Mouse (Mus musculus) hindbrain, embryonic 13.5 days (tissue): ENCODE results near the gene Spdye4c. TPM values are rescaled to one million over a fixed set of nuclear protein-coding genes. Genes with fewer than 3 reads are reported as not detected.

Source experiments
- ATAC-seq: fragments of 200-750 bp; cut with Nextera tagmentation; 2 replicates; pipeline ENCODE4 v1.8.0; 2017; ENCODE audit warnings: moderate TSS enrichment; ENCODE audit not compliant: low FRiP score
- H3K27ac ChIP-seq: fragments of 300-500 bp; sonication (generic); 2 replicates; pipeline ENCODE4 v1.5.1; 2015; ENCODE audit warnings: inconsistent platforms, mild to moderate bottlenecking, moderate library complexity
- H3K27me3 ChIP-seq: fragments of 300-500 bp; sonication (generic); 2 replicates; pipeline ENCODE4 v1.6.1; 2015; ENCODE audit warnings: mild to moderate bottlenecking, inconsistent platforms
- H3K36me3 ChIP-seq: fragments of 300-500 bp; sonication (generic); 2 replicates; pipeline ENCODE4 v1.6.1; 2015; ENCODE audit warnings: mild to moderate bottlenecking, inconsistent platforms
- H3K4me1 ChIP-seq: fragments of 300-500 bp; sonication (generic); replicated peaks from 2 replicates; pipeline ENCODE4 v1.6.1; 2015; ENCODE audit warnings: inconsistent platforms
- H3K4me2 ChIP-seq: fragments of 300-500 bp; sonication (generic); 2 replicates; pipeline ENCODE4 v1.6.1; 2015; ENCODE audit warnings: inconsistent platforms, mild to moderate bottlenecking, moderate library complexity
- H3K4me3 ChIP-seq: fragments of 300-500 bp; sonication (generic); 2 replicates; pipeline ENCODE4 v1.5.1; 2015; ENCODE audit warnings: mild to moderate bottlenecking, inconsistent platforms
- H3K9ac ChIP-seq: fragments of 300-500 bp; sonication (generic); 2 replicates; pipeline ENCODE4 v1.6.1; 2015; ENCODE audit warnings: mild to moderate bottlenecking, inconsistent platforms
- H3K9me3 ChIP-seq: fragments of 300-500 bp; sonication (generic); 2 replicates; pipeline ENCODE4 v1.6.1; 2016; ENCODE audit warnings: inconsistent platforms
- WGBS: fragments of 180-500 bp; shearing (Covaris S2); methylation state at CpG from one replicate; pipeline ENCODE4 v1.1.7; 2015; 5-methylcytosine and 5-hydroxymethylcytosine counted together
- polyA plus RNA-seq: library from polyadenylated mRNA; unstranded; fragments of >200 nt; fragmentation: Nextera tagmentation; extraction: Ambion mirVana; gene quantifications from 2 replicates; pipeline ENCODE4 v1.2.1, GENCODE M21; 2015

The Spdye4c gene
- not detected in 2 replicates for polyA plus RNA-seq

DNA sequence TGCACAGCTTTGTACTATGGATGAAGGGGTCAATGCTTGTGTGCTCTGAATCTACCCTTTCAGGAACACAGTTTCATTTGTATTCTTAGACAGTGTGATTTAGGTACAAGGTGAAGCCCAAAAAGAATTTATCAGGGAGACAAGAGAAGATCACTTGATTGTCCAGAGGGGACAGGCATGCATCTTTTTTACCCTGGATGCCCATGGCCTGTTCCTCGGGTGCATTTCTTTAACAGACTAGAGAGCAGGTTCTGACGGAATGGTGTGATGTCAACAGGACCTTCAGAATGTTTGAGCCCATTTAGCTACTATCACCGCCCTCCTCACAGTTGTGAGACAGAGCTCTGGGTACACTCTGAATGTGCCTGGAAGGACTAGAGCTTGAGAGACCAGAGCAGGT lies at the start of gene Spdye4c:
TSS of gene Spdye4c (plus strand) at position 301 of the 400 bp plus-strand sequence.
- ATAC-seq: no peak
- H3K4me3 ChIP-seq: no peak within 1 kb of the TSS
- H3K27me3 ChIP-seq: no peaks in the 10 kb centered on the region
- H3K4me1 ChIP-seq: no peaks in the 10 kb centered on the region
- H3K9me3 ChIP-seq: no peaks in the 10 kb centered on the region
- 95% methylated on average over 3 of the region's 3 CpGs for WGBS
- no peaks in the 10 kb centered on the region for H3K36me3 ChIP-seq
- no peak within 1 kb of the TSS for H3K4me2 ChIP-seq
- H3K27ac ChIP-seq: no peak within 1 kb of the TSS
- H3K9ac ChIP-seq: no peak within 1 kb of the TSS

DNA sequence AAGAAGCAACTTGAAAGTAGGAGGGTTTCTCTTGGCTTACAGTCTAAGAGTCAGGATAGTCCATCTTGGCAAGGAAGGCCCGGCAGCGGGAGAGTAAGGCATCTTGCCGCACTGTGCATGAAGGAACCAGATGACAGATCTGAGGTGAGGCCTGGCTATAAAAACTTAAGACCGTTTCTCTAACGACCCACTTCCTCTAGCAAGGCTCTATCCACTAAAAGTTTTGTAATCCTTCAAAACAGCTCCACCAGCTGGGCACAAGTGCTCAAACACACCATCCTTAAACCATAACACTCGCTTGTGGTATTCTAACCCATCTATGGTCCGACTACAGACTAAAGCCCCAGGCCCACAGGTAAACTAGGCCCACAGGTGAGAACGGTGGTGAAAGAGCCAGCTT lies 47.5 kb upstream of the Spdye4c start:
- WGBS: 91% methylated on average over 8 of the region's 8 CpGs
- H3K4me3 ChIP-seq: no peak overlapping the region
- no peak overlapping the region for H3K9ac ChIP-seq
- H3K36me3 ChIP-seq: no peaks in the 10 kb centered on the region
- no peak overlapping the region for H3K27ac ChIP-seq
- no peak overlapping the region for H3K4me2 ChIP-seq
- H3K9me3 ChIP-seq: no peaks in the 10 kb centered on the region
- ATAC-seq: no peak
- no peaks in the 10 kb centered on the region for H3K4me1 ChIP-seq
- H3K27me3 ChIP-seq: no peaks in the 10 kb centered on the region

DNA sequence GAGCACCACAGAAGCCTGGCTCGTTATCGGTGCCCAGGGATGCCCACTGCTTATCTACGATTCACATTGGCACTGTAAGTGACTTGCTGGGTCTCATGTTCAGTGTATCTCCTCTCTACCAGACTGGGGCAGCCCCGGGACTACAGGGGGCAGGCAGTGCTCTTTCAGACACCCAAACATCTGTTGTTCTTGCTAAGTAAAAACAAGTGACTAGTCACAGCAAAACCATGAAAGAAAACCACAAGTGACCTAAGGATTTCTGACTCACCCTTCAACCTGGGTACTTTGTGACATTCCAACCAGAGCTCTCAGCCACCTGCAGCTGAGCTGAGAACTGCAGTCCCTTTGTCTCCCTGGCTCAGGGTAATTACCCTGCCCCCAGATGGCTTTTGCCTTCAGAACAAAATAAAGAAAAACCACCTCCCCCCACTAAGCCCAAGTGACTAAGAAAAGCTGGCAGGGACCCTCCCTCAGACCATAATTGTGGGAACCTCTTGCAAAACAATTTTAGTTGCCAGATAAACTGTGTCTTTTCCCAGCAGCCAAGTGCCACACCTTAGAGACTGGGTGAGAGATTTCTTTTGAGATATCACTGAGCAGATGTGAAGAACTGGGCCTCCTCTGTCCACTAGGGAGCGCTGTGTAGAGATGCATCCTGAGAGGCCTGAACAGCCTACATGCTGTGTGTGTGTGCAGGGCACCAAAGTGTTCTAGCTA lies 46.4 kb upstream of the Spdye4c start:
- 58% methylated on average over 5 of the region's 5 CpGs for WGBS
- no peak overlapping the region for H3K4me2 ChIP-seq

DNA sequence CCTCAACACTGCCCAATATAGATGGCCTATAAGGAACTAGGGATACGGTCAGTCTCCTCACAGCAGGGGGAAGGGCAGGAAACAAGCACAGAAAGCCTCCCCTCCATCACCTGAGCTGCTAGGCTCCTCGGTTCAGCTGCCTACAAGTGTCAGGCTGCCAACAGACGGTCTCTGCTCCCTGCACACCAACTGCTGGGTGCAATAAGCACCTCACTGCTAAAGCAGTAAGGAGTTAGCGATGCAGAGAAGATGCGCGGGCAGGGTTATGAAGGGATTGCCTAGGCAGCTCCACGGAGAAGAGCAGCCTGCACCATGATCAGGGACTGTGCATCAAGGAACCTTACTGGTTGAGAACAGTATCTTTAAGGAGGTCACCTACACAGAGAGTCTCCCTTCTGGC lies 45.6 kb upstream of the Spdye4c start:
- H3K4me3 ChIP-seq: no peak overlapping the region
- H3K9ac ChIP-seq: no peak overlapping the region
- no peak for ATAC-seq
- 69% methylated on average over 7 of the region's 7 CpGs for WGBS
- no peaks in the 10 kb centered on the region for H3K9me3 ChIP-seq
- H3K27ac ChIP-seq: no peak overlapping the region
- peaks cover 10% of the 10 kb centered on the region for H3K4me1 ChIP-seq
- no peak overlapping the region for H3K4me2 ChIP-seq
- no peaks in the 10 kb centered on the region for H3K36me3 ChIP-seq
- no peaks in the 10 kb centered on the region for H3K27me3 ChIP-seq

More for the DNA sequence above, 46.4 kb upstream of the Spdye4c start:
- Histone ChIP-seq H3K36me3 (no peaks in the 10 kb centered on the region), H3K4me1 (peaks cover 3% of the 10 kb centered on the region), H3K9ac (no peak overlapping the region), H3K27me3 (no peaks in the 10 kb centered on the region), H3K9me3 (no peaks in the 10 kb centered on the region), H3K4me3 (no peak overlapping the region), H3K27ac (no peak overlapping the region)
- ATAC-seq: no peak

DNA sequence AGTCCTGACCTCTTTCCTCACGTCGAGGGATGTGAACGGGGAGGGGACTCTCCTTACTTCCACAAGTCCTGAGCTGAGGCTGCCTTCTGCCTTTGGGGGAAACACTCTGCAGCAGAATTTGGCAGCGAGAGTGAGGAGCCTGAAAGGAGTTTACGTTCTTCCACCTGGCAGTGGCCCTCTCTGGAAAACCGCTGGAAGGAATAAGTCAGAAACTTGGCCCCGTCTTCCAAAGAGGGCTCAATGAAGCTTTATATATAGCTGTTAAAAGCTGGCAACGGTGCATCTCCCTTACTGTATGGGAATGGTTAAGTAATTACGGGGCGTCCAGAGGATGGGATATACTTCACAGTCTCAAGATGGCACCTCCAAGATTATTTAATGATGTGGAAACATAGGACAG lies 43.9 kb upstream of the Spdye4c start:
- H3K4me2 ChIP-seq: no peak overlapping the region
- WGBS: 86% methylated on average over 10 of the region's 10 CpGs
- peaks cover 20% of the 10 kb centered on the region for H3K4me1 ChIP-seq
- no peak overlapping the region for H3K9ac ChIP-seq
- H3K27ac ChIP-seq: no peak overlapping the region
- no peaks in the 10 kb centered on the region for H3K36me3 ChIP-seq
- no peaks in the 10 kb centered on the region for H3K27me3 ChIP-seq
- H3K4me3 ChIP-seq: no peak overlapping the region
- ATAC-seq: no peak
- H3K9me3 ChIP-seq: no peaks in the 10 kb centered on the region

DNA sequence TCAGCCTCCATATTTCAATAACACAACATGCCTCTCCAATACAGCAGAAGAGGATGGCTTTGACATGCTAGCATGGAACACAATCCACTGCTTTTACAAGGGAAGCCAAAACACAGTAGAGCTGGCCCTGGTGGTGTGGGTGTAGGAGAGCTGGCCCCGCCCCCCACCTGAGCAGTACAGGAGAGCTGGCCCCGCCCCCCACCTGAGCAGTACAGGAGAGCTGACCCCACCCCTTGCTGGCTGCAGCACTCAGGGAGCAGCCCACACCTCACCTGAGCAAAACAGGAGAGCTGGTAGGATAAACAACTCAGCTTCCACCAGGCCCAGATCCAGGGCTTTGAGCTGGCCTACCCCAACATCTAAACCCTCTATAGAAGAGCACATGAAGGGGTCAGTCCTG lies 42.7 kb upstream of the Spdye4c start:
- WGBS: 56% methylated on average over 2 of the region's 2 CpGs
- Histone ChIP-seq H3K4me2 (no peak overlapping the region), H3K27me3 (no peaks in the 10 kb centered on the region), H3K9me3 (no peaks in the 10 kb centered on the region), H3K4me1 (peaks cover 20% of the 10 kb centered on the region), H3K4me3 (no peak overlapping the region), H3K27ac (no peak overlapping the region), H3K36me3 (no peaks in the 10 kb centered on the region), H3K9ac (no peak overlapping the region)
- ATAC-seq: no peak

DNA sequence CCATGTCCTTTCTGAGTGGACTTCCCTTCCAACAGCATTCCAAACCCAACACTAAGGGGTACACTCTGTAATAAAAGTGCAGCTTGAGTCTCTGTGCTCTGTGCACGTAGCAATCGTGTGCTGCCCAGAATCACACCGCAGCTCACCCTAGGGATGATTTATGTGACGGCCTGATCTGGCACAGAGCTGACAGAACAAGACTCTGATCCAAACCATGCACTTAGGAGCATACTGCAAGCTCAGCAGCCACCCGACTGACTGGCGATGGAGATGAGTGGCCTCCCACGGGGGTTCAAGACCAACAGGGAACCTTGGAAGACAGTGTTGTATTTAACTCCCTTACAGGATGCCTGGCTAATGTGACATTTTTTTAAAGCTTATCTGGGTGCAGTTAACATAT lies 41.4 kb upstream of the Spdye4c start:
- Histone ChIP-seq H3K27me3 (no peaks in the 10 kb centered on the region), H3K9ac (no peak overlapping the region), H3K9me3 (no peaks in the 10 kb centered on the region), H3K36me3 (no peaks in the 10 kb centered on the region), H3K4me1 (peaks cover 20% of the 10 kb centered on the region), H3K27ac (no peak overlapping the region), H3K4me3 (no peak overlapping the region), H3K4me2 (no peak overlapping the region)
- ATAC-seq: no peak
- 43% methylated on average over 7 of the region's 7 CpGs for WGBS

DNA sequence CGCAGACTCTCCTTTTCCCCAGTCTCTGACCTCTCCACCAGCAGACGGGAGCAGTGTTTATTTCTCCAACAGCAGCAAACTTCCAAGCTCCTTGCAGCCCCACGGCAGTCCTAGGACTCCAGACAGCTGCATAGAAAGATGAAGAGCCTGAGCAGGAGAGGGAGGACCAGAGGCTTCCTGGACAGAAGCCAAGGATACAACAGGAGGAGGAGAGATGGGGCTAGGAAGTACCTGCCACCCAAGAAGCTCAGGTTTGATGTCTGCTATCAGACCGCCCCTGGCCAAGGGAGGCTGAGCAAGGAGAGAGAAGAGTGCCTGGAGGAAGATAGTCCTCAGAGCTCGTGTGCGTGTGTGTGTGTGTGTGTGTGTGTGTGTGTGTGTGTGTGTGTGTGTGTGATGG lies 41.0 kb upstream of the Spdye4c start:
- Histone ChIP-seq H3K4me1 (peaks cover 20% of the 10 kb centered on the region), H3K9ac (no peak overlapping the region), H3K36me3 (no peaks in the 10 kb centered on the region), H3K27ac (no peak overlapping the region), H3K27me3 (no peaks in the 10 kb centered on the region), H3K4me3 (no peak overlapping the region), H3K4me2 (no peak overlapping the region), H3K9me3 (no peaks in the 10 kb centered on the region)
- ATAC-seq: 0 out of 2 replicates have a peak, but pooled peaks have one; percentile 32
- 57% methylated on average over 6 of the region's 6 CpGs for WGBS

DNA sequence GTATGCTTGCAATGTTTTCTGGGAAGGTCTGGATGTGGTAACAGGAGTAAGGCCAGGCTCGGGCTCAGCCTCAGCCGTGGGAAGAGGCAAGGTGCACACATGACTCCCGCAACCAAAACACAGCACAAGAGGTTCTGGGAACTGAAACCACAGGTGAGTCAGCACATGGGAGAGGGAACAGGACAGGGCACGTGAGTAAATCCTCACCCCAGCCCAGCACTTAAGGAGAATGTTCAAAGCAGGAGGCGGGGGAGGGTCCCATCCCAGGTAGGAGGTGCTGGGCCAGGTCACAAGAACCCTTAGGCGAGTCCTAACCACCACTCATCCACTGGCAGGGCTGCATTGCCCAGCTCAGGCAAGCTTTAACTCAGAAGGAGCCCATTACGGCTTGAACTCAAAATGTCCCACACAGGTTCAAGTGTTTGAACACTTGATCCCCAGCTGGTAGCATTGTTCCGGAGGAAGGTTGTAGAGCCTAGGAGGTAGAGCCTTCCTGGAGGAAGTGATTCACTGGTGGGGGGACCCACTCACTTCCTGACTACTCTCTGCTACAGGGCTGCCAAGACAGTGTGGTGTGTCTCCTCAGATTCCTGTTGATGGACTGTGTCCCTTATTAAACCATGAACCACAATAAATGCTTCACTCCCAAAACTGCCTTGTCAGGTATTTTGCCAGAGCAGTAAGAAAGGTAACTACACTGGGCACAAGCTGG lies 38.8 kb upstream of the Spdye4c start:
- Histone ChIP-seq H3K27me3 (no peaks in the 10 kb centered on the region), H3K4me3 (no peak overlapping the region), H3K4me2 (no peak overlapping the region), H3K9ac (no peak overlapping the region), H3K9me3 (no peaks in the 10 kb centered on the region), H3K27ac (no peak overlapping the region), H3K4me1 (peaks cover 20% of the 10 kb centered on the region), H3K36me3 (no peaks in the 10 kb centered on the region)
- ATAC-seq: no peak
- 86% methylated on average over 8 of the region's 8 CpGs for WGBS

DNA sequence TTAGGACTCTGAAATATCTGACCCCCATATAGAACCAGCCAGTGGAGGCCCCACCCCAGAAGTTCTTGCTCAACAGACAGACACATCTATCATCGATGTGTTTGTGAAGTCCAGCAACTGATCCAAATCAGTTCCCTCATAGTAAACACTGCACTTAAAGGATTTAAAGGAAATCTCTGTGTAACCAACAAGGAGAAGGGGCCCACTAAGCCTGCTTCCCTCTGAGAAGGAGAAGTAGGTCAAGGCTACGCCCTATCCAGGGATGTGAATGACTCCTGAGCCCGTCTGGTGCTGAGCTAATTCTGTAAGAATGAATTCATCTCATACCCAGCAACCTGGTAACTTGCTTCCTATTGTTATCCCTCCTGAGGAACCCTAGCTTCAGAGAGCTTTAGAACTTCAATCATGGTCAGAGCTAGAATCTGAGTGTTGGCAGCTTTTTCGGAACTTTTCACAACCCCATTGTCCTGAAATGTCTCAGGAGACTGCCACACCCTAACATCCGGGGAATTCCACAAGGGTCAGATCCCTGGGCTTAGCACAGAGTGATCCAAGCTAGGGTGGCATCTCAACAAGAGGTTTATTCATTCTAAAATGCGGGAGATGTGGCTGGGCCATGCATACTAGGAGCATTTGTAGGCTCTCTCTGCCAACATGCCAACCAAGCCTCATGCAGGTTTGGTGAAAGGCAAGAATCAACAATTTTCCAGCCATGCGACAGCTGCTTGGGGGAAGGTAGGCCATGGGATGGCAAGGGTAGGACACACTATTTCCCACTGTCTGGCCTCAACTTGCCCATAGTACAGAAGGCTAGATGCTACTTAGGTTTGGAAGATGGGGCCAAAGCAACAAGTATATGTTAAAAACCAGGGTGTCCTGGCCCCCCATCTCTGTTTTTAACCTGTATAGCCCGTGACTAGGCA lies 38.0 kb upstream of the Spdye4c start:
- H3K27ac ChIP-seq: no peak overlapping the region
- H3K4me1 ChIP-seq: peaks cover 20% of the 10 kb centered on the region
- no peaks in the 10 kb centered on the region for H3K27me3 ChIP-seq
- no peaks in the 10 kb centered on the region for H3K36me3 ChIP-seq
- H3K4me2 ChIP-seq: no peak overlapping the region
- 91% methylated on average over 8 of the region's 8 CpGs for WGBS
- H3K9ac ChIP-seq: no peak overlapping the region
- no peak for ATAC-seq
- H3K4me3 ChIP-seq: no peak overlapping the region
- no peaks in the 10 kb centered on the region for H3K9me3 ChIP-seq

DNA sequence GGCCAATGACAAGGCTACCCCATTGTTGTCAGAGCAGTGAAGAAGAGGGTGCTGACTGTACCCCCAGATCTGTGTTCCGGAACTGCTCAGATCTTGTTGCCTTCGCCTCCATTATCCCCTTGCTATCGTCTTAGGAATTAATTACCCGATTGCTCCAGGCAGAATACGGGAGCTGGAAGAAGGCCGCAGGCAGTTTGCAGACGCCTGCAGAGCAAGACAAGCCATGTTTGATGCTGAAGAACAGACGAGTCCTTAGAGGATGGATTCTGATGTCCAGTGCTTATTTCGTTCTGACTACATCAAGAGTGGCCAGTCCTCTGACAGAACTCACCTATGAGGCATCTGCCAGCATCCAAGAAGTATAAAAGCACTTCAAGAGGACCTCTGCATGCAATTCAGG lies 35.9 kb upstream of the Spdye4c start:
- ATAC-seq: no peak
- Histone ChIP-seq H3K4me1 (peaks cover 12% of the 10 kb centered on the region), H3K27me3 (no peaks in the 10 kb centered on the region), H3K9ac (no peak overlapping the region), H3K27ac (no peak overlapping the region), H3K36me3 (no peaks in the 10 kb centered on the region), H3K4me3 (no peak overlapping the region), H3K4me2 (no peak overlapping the region), H3K9me3 (no peaks in the 10 kb centered on the region)
- 80% methylated on average over 9 of the region's 9 CpGs for WGBS

DNA sequence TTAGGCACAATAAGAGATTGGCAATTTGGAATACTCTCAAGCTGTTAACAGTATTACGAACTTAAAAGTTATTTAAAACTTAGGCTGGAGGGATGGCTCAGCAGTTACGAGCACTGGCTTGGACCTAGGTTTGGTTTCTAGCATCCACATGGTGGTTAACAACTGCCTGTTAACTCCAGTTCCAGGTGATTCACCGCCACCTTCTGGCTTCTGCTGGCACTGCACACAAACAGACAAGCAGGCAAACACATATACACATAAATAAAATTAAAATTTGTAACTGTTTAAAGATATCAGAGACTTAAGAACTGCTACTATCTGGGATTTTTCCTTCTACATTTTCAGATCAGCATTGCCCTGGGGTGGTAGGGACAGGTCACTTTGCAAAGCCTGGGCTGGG lies 26.8 kb upstream of the Spdye4c start:
- H3K9me3 ChIP-seq: no peaks in the 10 kb centered on the region
- WGBS: 90% methylated on average over 3 of the region's 3 CpGs
- H3K27ac ChIP-seq: no peak overlapping the region
- H3K27me3 ChIP-seq: no peaks in the 10 kb centered on the region
- no peak for ATAC-seq
- H3K4me3 ChIP-seq: no peak overlapping the region
- H3K4me2 ChIP-seq: no peak overlapping the region
- H3K9ac ChIP-seq: no peak overlapping the region
- H3K4me1 ChIP-seq: 0 out of 2 replicates have a peak, but pooled peaks cover 4% of the 10 kb centered on the region
- H3K36me3 ChIP-seq: no peaks in the 10 kb centered on the region
